Mouse (Mus musculus) liver, adult 2 months (tissue): ENCODE measurements at regions not wholly inside any gene's neighbourhood (a gene's known extent, or its start where the extent isn't known, plus 50 kb on each side); places are given as distances from the start of the nearest gene placed in this dataset.

Experiments
- DNase-seq: peaks from one replicate; pipeline ENCODE4 v3.0.0-alpha.2; 2011; ENCODE audit warnings: low read depth, low spot score; ENCODE audit errors: extremely low read depth
- H3K27ac ChIP-seq: fragments of 200-500 bp; replicated peaks from 2 replicates; pipeline ENCODE4 v1.5.1; 2012; ENCODE audit warnings: low read depth, mild to moderate bottlenecking, control low read depth, inconsistent platforms, low read length; ENCODE audit not compliant: insufficient read depth
- H3K27me3 ChIP-seq: fragments of 200-500 bp; 2 replicates; pipeline ENCODE4 v1.6.1; 2012; ENCODE audit warnings: mild to moderate bottlenecking, moderate library complexity, low read length, inconsistent platforms; ENCODE audit not compliant: control insufficient read depth, insufficient read depth
- H3K36me3 ChIP-seq: fragments of 200-500 bp; 2 replicates; pipeline ENCODE4 v1.6.1; 2012; ENCODE audit warnings: low read length, inconsistent platforms; ENCODE audit not compliant: control insufficient read depth, insufficient read depth
- H3K4me1 ChIP-seq: fragments of 200-500 bp; 2 replicates; pipeline ENCODE4 v1.6.1; 2011; ENCODE audit warnings: low read length; ENCODE audit not compliant: control insufficient read depth, insufficient read depth
- H3K4me3 ChIP-seq: fragments of 200-500 bp; 2 replicates; pipeline ENCODE4 v1.5.1; 2011; ENCODE audit warnings: low read depth, mild to moderate bottlenecking, control low read depth, low read length, moderate library complexity; ENCODE audit not compliant: insufficient read depth
- H3K79me2 ChIP-seq: fragments of 200-500 bp; 2 replicates; pipeline ENCODE4 v1.6.1; 2012; ENCODE audit warnings: inconsistent platforms, mild to moderate bottlenecking, low read length, moderate library complexity; ENCODE audit not compliant: control insufficient read depth, insufficient read depth
- H3K9ac ChIP-seq: fragments of 200-500 bp; 2 replicates; pipeline ENCODE4 v1.6.1; 2012; ENCODE audit warnings: low read depth, mild to moderate bottlenecking, control low read depth, inconsistent platforms, low read length
- CTCF ChIP-seq: fragments of 200-500 bp; IDR thresholded peaks from 2 replicates; pipeline ENCODE4 v1.5.1; 2011; ENCODE audit warnings: low read depth, low read length, control low read depth
- POLR2A ChIP-seq: fragments of 200-500 bp; IDR thresholded peaks from 2 replicates; pipeline ENCODE4 v1.6.1; 2011; ENCODE audit warnings: low read length, control low read depth; ENCODE audit not compliant: insufficient read depth; ENCODE audit errors: extremely low read depth
- WGBS: fragments of 180-500 bp; shearing (Covaris S2); methylation state at CpG from one replicate; pipeline ENCODE4 v1.1.7; 2018; 5-methylcytosine and 5-hydroxymethylcytosine counted together

- H3K27ac ChIP-seq, result no peak overlapping the region
- WGBS, result 92% methylated on average over 2 of the region's 2 CpGs
- H3K9ac ChIP-seq, result no peak overlapping the region
- no peak for TF ChIP-seq CTCF
- TF ChIP-seq POLR2A, result no peak
- no peaks in the 10 kb centered on the region for H3K4me1 ChIP-seq
- no peaks in the 10 kb centered on the region for H3K27me3 ChIP-seq
- H3K36me3 ChIP-seq, result no peaks in the 10 kb centered on the region
- no peak overlapping the region for H3K4me3 ChIP-seq
- H3K79me2 ChIP-seq, result no peaks in the 10 kb centered on the region
- DNase-seq, result no peak
These were observed 94.0 kb upstream of the Ccn6 start for GRCm38 (mm10) chr10:39257371-39258154.

GRCm38 (mm10) chr10:39254561-39254960 is 91.0 kb upstream of the Ccn6 start:
- no peak for DNase-seq
- no peak overlapping the region for H3K4me3 ChIP-seq
- H3K27me3 ChIP-seq, result no peaks in the 10 kb centered on the region
- H3K9ac ChIP-seq, result no peak overlapping the region
- 87% methylated on average over 2 of the region's 2 CpGs for WGBS
- no peaks in the 10 kb centered on the region for H3K79me2 ChIP-seq
- no peaks in the 10 kb centered on the region for H3K4me1 ChIP-seq
- H3K36me3 ChIP-seq, result no peaks in the 10 kb centered on the region
- TF ChIP-seq CTCF, result no peak
- no peak for TF ChIP-seq POLR2A
- no peak overlapping the region for H3K27ac ChIP-seq

- no peaks in the 10 kb centered on the region for H3K36me3 ChIP-seq
- no peak for DNase-seq
- TF ChIP-seq CTCF, result no peak
- no peak for TF ChIP-seq POLR2A
- no peak overlapping the region for H3K27ac ChIP-seq
- no peak overlapping the region for H3K9ac ChIP-seq
- no peaks in the 10 kb centered on the region for H3K27me3 ChIP-seq
- 83% methylated on average over 3 of the region's 3 CpGs for WGBS
- H3K4me3 ChIP-seq, result no peak overlapping the region
- no peaks in the 10 kb centered on the region for H3K79me2 ChIP-seq
- no peaks in the 10 kb centered on the region for H3K4me1 ChIP-seq
These were observed 86.4 kb upstream of the Ccn6 start for GRCm38 (mm10) chr10:39250039-39250438.

DNA sequence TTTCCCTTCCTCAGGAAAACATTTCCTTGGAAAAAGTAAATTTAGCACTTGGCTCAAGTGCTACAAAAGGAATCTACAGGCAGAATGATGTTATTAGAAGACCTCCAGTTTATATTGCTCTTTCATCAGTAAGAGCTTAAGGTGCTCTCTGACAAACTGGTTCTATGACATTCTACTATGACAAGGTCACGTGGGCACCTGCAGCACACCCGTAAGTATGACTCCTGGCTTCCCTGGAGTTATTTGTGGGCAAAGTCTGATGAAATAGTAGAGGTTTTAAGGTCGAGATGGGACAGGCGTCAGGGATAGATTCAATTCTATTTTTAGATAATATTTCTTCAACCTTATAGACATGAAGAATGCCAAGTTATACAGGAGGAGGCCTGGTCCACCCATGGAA is 84.9 kb upstream of the Ccn6 start:
- 80% methylated on average over 4 of the region's 4 CpGs for WGBS

DNA sequence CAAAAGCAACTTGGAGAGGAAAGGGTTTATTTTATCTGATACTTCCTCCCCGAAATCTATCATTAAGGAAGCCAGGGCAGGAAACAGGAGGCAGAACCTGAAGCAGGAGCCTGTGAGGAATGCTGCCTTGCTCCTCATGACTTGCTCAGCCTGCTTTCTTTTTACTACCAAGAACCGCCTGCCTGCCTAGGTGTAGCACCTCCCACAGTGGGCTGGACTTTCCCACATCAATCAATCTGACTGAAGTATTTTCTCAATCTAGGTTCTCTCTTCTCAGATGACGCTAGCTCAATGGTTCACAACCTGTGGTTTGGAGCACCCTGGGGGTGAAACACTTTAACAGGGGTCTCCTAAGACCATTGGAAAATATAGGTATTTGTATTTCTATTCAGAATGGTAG is 83.4 kb upstream of the Ccn6 start:
- no peaks in the 10 kb centered on the region for H3K4me1 ChIP-seq
- WGBS, result 71% methylated on average over 3 of the region's 3 CpGs
- no peak for TF ChIP-seq POLR2A
- no peak for TF ChIP-seq CTCF
- H3K4me3 ChIP-seq, result no peak overlapping the region
- DNase-seq, result peak; percentile 12
- no peaks in the 10 kb centered on the region for H3K36me3 ChIP-seq
- H3K9ac ChIP-seq, result no peak overlapping the region
- H3K27me3 ChIP-seq, result no peaks in the 10 kb centered on the region
- no peak overlapping the region for H3K27ac ChIP-seq
- no peaks in the 10 kb centered on the region for H3K79me2 ChIP-seq

More for the DNA sequence above, 84.9 kb upstream of the Ccn6 start:
- Histone ChIP-seq H3K36me3 (no peaks in the 10 kb centered on the region), H3K9ac (no peak overlapping the region), H3K4me3 (no peak overlapping the region), H3K79me2 (no peaks in the 10 kb centered on the region), H3K27me3 (no peaks in the 10 kb centered on the region), H3K4me1 (no peaks in the 10 kb centered on the region), H3K27ac (no peak overlapping the region)
- DNase-seq, result no peak
- TF ChIP-seq POLR2A, result no peak

DNA sequence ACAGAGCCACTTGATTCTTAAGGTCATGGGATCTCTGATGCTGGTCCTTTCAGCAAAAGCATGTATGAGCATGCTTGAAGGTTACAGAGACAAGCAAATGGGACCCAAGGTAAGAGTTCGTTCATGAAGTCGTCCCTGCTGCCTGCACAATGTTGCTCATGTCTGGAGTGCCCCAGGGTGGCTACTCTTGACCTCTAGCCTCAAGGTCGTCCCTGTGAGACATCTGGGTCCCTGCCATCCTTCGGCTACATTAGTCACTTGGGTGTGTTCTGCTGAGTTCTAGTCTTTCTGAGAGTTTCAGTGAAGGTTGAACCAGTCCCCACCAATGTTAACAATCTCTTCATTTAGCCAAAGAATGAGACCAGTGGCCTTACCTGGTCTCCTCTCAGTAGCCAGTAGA is 81.5 kb upstream of the Ccn6 start:
- Histone ChIP-seq H3K27ac (no peak overlapping the region), H3K79me2 (no peaks in the 10 kb centered on the region), H3K27me3 (no peaks in the 10 kb centered on the region), H3K4me1 (no peaks in the 10 kb centered on the region), H3K9ac (no peak overlapping the region), H3K36me3 (no peaks in the 10 kb centered on the region), H3K4me3 (no peak overlapping the region)
- TF ChIP-seq POLR2A (no peak), CTCF (no peak)
- 76% methylated on average over 4 of the region's 4 CpGs for WGBS
- DNase-seq, result no peak
